Mouse (Mus musculus): ENCODE results near the gene Naa80.
"Not testable (repeated sequence)": the region's sequence is repeated elsewhere in the genome, so short reads cannot be mapped to it uniquely, and the experiment has no call there.

Gene Naa80

DNA sequence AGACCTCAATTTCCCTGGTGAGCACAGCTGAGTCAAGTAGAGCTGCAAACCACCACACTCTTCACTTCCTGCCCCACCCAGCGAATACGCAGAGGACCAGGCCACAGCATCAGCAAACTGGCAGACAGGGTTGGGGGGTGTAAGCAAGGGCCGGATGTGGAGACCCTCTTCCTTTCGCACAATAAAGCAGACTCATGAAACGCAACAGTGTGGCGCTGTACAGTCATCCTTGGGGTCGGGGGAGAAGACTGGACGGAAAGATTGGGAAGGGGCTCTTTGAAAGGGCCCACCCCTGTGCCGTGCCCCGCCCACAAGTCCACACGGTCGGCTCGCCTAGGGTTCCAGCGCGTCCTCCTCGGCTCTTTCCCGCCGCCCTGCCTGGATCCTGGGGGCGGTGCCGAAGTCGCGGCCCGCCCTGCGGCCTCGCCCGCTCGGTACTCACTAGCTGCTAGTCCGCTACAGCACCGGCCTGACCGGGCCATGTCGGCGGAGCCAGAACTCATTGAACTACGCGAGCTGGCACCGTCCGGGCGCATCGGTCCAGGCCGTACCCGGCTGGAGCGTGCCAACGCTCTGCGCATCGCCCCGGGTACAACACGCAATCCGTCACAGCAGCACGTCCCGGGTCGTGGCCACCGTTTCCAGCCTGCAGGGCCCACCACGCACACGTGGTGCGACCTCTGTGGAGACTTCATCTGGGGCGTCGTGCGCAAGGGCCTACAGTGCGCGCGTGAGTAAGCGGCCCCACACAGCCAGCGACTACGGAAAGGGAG lies 27.4 kb upstream of the Naa80 start, which contains the start of gene Rassf1:
TSS of gene Rassf1 (plus strand) at position 439 of the 773 bp plus-strand sequence.
- peak; percentile 78 for DNase-seq (ENCODE audit: low spot score)

DNA sequence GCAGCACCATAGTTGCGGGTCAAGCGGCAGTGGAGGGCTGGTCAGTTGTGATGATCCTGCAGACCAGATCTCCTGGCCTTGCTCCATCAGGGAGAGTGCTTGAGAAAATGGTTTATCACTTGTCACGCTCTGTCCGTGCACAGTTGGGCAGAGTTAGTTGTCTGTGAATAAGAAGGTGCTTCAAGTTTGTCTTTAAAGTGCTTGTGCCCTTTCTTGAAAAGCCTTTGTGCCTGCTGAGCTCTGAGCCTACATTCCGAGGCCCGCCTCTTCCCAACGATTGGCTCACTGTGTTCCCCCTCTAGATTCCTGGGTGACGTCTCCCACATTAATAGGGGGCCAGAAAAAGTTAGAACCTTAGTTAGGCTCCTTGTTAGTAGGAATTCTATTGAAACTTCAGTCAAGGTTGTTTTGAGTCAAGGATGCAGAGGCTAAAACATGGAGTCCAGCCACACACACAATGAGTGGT lies 26.8 kb upstream of the Naa80 start:
- DNase-seq (ENCODE audit: low spot score), result no peak

DNA sequence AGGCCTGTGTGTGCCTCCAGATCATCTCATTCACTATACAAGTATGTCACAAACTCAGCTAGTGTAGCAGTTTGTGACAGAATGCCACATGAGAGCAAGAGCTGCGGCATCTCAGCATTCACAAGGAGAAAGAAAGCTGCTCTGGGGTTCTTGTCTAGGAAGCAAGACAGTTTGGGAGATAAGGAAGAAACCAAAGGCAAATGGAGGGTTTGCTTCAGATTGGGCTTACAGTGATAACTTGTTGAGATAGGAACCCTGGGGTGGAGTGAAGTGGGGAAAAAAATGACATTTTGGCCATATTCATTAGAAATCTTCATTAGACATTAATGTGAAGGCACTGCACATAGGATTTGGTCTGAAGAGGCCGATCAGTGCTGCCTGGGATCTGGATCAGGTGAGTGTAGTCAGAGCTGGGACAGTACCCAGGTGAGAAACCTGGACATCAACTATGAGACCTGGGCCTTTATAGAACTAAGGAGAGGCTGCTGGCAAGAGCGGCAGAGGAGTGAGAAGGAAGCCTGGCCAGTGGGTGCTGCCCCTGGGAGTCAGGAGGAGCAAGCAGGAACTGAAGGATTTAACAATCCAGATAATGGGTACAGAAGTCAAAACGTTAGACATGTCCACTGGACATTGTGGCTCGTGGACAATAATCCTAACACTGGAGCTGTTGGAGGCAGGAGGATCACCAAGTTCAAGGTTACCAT lies 25.8 kb upstream of the Naa80 start:
- DNase-seq (ENCODE audit: low spot score), result no peak

DNA sequence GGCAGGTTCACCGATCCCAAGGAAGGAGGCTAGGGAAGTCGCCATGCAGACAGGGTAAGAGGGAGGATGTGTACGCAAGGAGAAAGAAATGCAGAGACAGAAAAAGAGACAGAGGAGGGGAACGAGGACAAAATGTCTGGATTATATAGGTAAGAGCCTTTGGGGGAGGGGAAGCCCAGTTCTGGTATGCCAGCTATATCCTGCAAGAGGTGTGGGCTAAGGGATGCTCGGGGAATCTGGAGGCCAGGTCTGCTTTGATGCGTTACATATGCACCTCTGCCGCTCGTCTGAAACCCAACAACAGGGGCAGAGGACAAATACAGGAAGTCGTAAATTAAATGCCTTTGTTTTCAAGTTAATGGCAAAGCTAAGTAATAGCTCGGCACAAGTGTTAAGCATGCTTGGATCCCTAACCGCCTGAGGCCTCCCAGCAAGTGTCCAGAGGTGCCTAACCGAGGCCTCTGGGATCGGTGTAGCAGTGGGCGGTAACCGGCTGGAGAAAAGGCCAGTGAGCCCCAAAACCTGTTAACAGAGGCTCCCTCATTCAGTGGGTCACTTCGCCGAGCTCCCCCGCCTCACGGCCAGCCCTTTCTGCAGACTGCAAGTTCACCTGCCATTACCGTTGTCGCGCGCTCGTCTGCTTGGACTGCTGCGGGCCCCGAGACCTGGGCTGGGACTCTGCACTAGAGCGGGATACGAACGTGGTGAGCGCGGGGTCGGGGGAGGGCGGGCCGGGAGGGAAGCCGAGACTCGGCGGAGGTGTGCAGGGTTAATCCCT lies 25.0 kb upstream of the Naa80 start:
- no peak for DNase-seq (ENCODE audit: low spot score)

DNA sequence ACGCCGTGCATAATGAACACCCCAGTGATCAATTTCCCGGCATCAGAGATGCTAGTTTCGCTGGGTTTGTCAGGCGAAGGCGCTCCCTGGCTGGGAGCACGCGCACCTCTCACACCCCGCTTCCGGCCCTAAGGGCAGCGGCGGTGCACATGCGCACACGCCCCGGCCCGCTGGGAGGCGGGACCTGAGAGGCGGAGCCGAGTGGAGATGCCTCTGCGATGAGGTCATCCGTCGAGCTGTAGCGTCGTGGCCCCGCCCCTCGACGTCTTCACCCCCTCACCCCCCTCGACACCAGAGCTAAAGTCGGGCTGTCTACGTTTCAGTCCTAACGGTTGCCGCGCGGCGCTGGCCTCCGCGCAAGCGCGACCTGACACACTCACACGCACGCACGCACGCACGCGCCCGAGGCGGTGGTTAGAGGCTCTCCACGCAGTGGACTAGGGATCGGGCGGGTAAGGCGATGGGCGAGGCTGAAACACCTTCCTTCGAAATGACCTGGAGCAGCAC lies 24.3 kb upstream of the Naa80 start:
- peak; percentile 93 for DNase-seq (ENCODE audit: low spot score)

DNA sequence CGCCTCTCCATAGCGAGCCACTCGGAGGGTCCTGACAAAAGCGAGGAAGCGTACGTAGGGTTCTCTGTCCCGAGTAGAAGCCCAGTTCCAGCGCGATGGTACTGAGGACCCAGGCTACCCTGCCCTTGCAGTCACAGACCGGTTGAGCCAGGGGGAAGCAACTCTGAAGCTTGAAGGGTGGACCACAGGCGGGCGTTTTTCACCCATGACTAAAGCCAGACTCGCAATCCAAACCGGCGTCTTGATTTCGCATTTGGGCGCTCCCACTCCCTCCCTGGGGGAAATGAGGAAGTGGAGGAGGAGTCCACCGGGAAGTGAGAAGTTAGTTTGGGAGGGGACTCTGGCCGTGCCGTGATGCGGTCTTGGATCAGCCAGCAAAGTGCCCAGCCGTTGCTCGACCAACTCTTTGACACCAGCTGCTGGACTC lies 23.6 kb upstream of the Naa80 start:
- peak; percentile 59 for DNase-seq (ENCODE audit: low spot score)

DNA sequence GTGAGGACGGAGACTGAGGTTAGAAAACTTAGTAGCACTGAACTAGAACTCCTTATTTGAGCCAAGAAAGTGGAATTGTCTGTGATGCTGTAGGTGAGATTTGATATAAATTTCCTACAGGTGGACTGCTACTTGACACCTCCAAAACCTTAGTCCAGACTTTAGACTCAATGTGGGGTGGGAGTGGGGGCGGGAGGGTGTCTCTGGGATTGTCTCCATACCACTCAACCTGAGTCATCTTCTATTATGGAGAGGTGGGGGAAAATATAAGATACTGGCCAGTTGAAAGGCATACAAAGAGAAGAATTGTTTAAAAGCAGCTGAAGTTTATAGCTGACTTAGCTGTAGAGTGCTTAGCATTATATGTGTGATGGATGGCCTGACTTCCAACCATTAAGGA lies 23.0 kb upstream of the Naa80 start:
- DNase-seq (ENCODE audit: low spot score), result no peak

DNA sequence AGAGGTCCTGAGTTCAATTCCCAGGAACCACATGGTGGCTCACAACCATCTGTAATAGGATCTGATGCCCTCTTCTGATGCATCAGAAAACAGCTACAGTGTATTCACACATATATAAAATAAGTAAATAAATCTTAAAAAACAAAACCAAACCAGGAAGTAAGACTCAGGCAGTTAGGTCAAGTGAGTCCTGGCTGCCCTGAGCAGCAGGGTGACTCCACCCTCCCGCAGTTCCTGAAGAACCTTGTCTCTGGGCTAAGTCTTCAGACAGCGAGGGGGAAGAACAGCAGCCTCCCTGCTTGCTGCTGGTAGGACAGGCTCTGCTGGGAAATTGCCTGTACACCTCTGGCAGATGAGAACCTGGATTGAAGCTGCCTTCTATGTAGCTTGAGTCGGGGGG lies 22.3 kb upstream of the Naa80 start:
- DNase-seq (ENCODE audit: low spot score), result no peak

DNA sequence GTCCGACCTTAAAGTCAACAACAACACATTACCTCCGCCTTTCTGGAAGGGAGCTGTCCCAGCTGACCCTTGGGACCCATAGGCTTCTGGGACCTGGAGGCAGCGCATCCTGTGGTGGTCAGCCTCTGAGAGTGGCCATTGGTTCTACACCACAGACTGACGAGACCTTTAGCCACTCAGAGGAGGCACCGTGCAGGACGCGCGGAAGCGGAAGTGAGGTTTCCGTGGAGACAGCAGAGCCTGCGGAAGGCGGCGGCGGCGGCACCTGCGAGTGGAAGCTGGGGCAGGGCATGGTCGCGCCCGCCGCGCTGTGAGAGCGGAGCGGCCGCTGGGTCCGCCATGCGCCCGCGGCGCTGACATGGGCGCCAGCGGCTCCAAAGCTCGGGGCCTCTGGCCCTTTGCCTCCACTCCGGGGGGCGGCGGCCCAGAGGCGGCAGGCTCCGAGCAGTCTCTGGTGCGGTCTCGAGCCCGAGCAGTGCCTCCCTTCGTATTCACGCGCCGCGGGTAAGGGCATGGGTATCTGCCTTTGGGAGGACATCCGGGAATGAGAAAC lies 15.6 kb upstream of the Naa80 start, which contains the start of gene Tusc2:
TSS of gene Tusc2 (plus strand) at position 227 of the 553 bp plus-strand sequence.
- DNase-seq (ENCODE audit: low spot score), result peak; percentile 90

DNA sequence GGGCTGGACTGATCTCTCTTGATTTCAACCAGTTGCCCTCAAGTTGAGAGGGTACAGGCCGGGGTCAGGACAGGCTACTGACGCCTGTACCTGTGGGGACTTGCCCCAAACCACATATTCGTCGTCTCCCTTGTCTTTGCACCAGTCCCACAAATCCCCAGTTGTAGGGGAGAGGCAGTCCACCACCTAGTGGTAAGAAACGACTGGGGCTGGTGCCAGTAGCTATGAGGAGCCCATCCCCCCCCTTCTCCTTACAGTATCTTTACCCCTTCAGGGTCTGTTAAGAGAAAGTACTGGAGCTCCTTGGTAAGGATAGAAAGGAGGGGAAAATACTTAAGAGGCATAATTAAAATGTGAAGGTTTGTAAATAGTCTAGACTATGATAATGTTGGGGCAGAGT lies 13.1 kb upstream of the Naa80 start:
- not testable (repeated sequence) for DNase-seq (ENCODE audit: low spot score)

DNA sequence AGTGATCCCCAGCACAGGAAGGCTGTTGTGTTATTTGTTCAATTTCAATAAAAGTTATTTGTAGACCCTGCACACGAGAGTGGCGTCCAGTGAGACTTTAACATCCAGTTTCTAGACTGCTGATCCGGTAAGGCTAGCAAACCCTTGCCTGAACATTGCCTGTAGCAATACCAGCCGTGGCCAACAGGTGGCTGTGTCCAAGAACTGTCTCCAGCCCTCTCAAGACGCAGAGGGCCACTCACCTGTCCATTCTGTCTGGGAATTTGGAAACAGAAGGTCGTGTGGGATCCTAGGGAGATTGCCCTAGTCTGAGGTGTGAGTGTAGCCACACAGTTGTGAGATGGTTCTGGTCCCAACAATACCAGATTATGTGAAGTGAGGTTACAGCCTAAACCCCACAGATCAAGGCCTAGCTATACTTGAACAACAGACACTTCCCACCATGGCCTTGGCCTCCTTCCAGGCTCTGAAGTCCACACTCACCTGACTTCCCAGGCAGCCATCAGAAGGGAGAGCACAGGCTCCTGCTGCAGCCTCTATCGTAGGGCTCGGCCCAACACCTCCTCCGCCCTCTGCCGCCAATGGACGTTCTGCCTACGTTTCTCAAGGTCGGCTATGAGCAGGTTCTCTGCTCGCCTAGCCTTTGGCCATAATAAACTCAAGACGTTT lies 12.5 kb upstream of the Naa80 start:
- peak; percentile 80 for DNase-seq (ENCODE audit: low spot score)

DNA sequence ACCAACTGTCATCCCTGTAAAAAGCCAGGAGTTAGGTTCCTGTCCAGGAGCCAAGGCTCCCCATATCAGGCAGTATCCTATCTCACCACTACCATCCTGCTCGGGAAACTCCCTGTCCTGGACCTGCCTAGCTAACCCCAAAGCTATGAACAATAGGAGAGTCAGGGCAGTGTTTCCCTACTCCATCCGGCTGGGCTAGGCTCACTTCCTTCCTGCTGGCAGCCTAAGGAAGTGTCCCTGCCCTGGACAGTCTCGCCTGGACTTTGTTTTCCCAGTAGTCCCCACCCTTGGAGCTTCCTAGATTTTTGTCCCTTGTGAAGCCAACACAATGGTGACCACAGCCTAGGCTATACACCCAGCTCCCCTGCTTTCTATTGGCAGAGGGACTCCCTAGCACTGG lies 11.8 kb upstream of the Naa80 start:
- DNase-seq (ENCODE audit: low spot score), result no peak

DNA sequence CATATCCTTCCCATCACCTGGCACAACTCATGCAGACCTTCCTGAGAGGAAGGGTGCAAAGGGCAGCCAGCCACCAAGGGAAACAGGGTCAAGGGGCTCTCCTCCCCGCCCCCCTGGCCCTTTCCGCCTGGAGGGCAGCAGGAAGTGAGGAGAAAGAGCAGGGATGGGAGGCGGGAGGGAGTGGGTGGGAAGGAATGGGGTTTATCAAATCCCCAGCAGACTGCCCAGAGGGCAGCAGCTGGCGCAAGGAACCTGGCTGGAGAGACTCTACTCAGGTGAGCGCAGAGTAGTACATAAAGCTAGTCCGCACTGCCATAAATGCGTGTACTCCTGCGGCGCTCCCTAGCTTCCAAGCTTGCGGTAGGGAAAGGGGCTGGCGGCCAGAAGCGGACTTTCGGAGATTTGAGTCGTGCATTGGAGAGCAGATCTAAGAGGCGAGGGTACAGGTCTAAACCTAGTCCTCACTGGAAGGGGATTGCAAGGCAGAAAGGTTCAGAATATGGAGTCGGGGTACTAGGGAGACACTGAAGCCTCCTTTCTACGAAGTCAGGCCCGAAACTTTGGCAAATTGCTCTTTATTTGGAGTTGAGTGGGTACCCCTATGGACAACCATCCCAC lies 10.9 kb upstream of the Naa80 start, which contains the start of gene Hyal2:
TSS of gene Hyal2 (plus strand) at position 244 of the 618 bp plus-strand sequence.
- no peak for DNase-seq (ENCODE audit: low spot score)

DNA sequence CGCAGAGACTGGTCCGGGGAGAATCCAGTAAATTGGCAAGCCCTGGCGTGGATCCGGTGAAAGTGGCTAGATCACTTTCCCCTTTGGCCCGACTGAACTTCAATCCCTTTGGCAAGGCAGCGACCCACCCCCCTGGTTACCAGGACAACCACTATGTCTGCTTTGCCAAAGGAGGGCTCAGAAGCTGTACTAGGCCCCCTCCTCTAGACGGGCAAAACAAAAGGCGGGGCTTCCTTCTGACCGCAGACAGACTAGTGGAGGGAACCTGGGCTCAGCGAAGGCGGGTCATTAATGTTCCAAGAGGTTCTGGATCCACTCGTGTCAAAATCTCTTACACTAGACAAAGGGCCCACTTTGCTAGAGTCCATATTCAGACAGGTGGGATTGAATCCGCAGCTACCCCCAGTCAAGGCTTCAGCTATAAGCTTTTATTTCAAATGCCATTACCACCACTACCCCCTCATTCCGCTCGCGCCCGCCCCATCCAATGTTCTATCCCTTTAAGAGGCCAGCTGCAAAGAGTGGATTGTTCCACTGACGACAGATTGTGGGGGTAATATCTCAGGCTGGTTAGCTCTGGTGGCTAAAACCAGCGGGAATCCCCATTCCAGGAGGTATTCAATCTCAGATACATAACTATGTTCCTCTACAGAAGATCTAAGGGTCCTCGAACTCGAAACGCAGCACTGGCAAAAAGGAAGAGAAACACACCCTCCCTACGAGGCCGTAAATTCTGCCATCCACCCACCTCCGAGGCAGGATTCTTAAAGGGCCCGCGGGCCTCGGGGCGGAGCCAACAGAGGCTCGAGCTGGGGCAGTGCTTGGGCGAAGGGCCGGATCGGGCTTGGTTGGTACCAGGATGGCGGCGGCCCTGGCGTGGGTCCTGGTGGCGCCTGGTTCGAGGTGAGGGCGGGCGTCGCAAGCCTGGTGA lies 10.1 kb upstream of the Naa80 start:
- DNase-seq (ENCODE audit: low spot score), result peak; percentile 87

DNA sequence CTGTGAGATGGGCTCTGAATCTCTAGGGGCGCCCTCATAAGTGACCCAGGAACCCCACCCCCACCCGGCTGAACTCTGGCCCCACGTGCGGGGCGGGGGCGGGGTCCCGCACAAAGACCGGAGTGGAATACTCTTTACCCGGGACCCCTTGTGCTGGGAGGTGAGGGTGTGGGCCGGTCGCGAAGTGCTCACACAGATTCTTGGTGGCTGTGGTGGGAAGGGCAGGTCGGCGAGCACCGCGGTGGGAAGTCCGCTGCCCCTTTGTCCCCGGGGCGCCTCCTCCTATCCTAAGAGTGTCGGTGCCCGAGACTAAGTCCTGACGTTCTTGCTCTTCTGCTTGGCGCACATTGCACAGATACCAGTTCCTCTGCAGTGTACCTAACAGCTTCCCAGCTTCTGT lies 9.4 kb upstream of the Naa80 start:
- DNase-seq (ENCODE audit: low spot score), result no peak

DNA sequence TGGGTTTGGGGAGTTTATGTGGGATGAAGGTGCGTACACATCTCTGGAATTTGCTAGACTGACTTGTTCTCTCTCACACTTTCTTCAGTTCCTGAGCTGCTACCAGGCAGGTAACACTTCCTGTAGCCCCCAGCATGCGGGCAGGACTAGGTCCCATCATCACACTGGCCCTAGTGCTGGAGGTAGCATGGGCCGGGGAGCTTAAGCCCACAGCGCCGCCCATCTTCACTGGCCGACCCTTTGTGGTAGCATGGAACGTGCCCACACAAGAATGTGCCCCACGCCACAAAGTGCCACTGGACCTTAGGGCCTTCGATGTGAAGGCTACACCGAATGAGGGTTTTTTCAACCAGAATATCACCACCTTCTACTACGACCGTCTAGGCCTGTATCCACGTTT lies 8.7 kb upstream of the Naa80 start:
- no peak for DNase-seq (ENCODE audit: low spot score)

DNA sequence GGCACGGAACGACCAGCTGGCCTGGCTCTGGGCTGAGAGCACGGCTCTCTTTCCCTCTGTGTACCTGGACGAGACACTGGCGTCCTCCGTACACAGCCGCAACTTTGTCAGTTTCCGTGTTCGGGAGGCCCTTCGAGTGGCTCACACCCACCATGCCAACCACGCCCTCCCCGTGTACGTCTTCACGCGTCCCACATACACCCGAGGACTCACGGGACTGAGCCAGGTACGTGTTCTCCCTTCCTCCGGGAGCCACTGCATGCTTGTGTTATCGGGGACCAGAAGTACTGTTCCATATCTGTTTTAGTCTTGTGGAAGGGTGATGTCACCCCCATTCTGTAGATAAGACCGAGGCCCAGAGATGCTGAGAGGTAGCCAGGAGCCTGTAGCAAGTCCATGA lies 7.8 kb upstream of the Naa80 start:
- no peak for DNase-seq (ENCODE audit: low spot score)

DNA sequence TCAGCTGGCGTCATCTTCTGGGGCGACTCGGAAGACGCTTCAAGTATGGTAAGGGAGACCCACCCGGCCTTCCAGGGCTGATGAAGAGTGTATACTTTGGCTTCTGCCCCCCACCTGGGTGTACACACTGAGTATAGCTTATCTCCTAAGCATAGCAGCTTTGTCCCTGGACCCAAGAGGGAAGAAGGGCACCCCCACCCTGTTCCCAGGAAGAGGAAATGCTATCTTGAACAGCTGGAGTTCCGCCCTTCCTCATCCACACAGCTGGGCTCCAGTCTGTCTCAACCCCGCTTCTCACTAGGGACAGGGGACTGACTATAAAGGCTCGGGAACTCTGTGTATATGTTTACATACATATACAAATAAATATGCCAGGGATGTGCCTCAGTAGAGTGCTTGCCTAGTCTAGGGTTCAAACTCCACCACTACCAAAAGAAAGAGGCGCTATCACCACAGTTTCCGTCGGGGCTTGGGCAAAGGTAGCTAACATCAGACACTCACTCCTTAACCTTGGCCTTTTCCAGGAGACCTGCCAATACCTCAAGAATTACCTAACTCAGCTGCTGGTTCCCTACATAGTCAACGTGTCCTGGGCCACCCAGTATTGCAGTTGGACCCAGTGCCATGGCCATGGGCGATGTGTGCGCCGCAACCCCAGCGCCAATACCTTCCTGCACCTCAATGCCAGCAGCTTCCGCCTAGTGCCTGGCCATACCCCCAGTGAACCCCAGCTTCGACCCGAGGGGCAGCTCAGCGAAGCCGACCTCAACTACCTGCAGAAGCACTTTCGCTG lies 7.0 kb upstream of the Naa80 start:
- no peak for DNase-seq (ENCODE audit: low spot score)

DNA sequence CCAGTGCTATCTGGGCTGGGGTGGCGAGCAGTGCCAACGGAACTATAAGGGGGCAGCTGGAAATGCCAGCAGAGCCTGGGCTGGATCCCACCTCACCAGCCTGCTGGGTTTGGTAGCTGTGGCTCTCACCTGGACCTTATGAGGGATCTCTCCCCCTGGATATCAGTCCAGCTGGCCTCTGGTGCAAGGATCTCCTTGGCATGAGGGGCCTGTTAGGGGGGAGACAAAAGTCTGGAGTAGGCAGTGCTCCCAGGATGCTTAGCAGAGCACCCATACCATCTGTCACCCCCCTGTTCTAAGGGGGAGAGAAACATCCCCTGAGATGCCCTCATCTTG lies 6.4 kb upstream of the Naa80 start:
- no peak for DNase-seq (ENCODE audit: low spot score)
